ENCODE assay signal across 9 mouse cellular contexts in the genomic region with DNA sequence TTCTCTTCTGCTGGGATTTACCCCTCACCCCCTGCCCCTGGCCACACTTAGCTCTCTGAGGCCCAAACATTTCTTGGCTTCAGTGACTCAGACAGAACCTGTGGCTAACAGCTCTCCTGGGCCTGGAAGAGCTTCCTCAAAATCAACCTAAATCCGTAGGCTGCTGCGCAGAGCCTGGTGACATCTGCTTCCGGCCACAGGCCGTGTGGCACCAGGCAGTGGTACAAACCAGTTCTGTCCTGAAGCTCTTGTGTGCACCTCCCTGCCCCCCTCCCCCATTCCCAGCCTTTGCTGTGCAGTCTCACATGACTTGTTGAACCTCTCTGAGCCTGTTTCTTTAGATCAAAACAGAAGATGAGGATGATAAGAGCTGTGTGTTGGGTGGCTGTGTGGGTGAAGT. TPM values are rescaled to one million over a fixed set of nuclear protein-coding genes. Genes with fewer than 3 reads are reported as not detected.
DNase-seq lines count a peak whose midpoint lies in the region; TF ChIP-seq lines count a peak whose summit lies in the region.
"Had no signal": no experiment of that assay in that cellular context is flagged by ENCODE, and none has a peak within 500 bp of the region (broad histone marks: within the 10 kb centered on the region; RNA-seq: fewer than 3 reads in every experiment).

No protein-coding gene starts in this region.

- no peaks in the 10 kb centered on the region; the same call in 1 of the 2 replicates for H3K36me3 ChIP-seq in macrophage (ENCODE audit: inconsistent target)

- peak overlapping the region; percentile 83 for H3K4me3 ChIP-seq in bone marrow macrophage, adult 2 months (ENCODE audit: insufficient read depth, low read length)
- H3K4me3 ChIP-seq in macrophage (ENCODE audit: inconsistent target): peak overlapping the region; percentile 92
- H3K4me3 ChIP-seq: heart, adult 2 months had no signal

- peak overlapping the region; percentile 93 for H3K27ac ChIP-seq in bone marrow macrophage, adult 2 months (ENCODE audit: insufficient read depth, low read depth, low read length)
- H3K27ac ChIP-seq in macrophage: peak overlapping the region; percentile 100
- H3K27ac ChIP-seq: heart, adult 2 months had no signal

- no peak for TF ChIP-seq POLR2A in bone marrow macrophage, adult 2 months (IDR thresholded peaks at IDR 0.05; ENCODE audit: borderline replicate concordance, low read depth, low read length)

- peak; percentile 47 for DNase-seq in layer of hippocampus, adult 11-12 months (ENCODE audit: low spot score)
- no peak for DNase-seq in layer of hippocampus, postnatal 36 days
- DNase-seq in thymus, postnatal 10 days (ENCODE audit: low spot score in 2 of 2): peak; percentile 73 to 80
- DNase-seq in layer of hippocampus, postnatal 10 days (ENCODE audit: low spot score in 2 of 2): no peak
- no peak for DNase-seq in kidney, adult 8-10 months
- no peak for DNase-seq in cerebellum, adult 11-12 months

- peaks cover 37% of the 10 kb centered on the region for H3K4me1 ChIP-seq in bone marrow macrophage, adult 2 months (ENCODE audit: control insufficient read depth, insufficient read depth, low read length)

- TF ChIP-seq CTCF in bone marrow macrophage, adult 2 months (IDR thresholded peaks at IDR 0.05; ENCODE audit: low read depth, low read length): no peak

- 0% methylated on average over 4 of the region's 4 CpGs for WGBS in macrophage (ENCODE audit: missing documents)

- H3K79me2 ChIP-seq in macrophage (ENCODE audit: inconsistent target): peaks cover 60% of the 10 kb centered on the region

RNA-seq across cellular contexts. Expression of gene Laptm5, which starts 1.1 kb away (rescaled TPM):
- 10 to 100 TPM; 30.3 to 31.0 TPM for total RNA-seq in layer of hippocampus, postnatal 36 days (2021)
- 1,649 and 1,910 TPM in 2 replicates for polyA plus RNA-seq in bone marrow macrophage, adult 2 months (2012; ENCODE audit: insufficient read depth, insufficient read length, missing spikeins)
- 100 to 1,000 TPM in 20 of 26 experiments, 10 to 100 TPM in 6; 40.7 to 813 (median 353) TPM for total RNA-seq in macrophage (2018; cell fraction: chromatin; rRNA removed)
- total RNA-seq in macrophage (2018; cell fraction: cytosol; rRNA removed): 1,000 to 10,000 TPM in 25 of 26 experiments, 100 to 1,000 TPM in 1; 986 to 2,150 (median 1,338) TPM
- total RNA-seq in macrophage (2018; cell fraction: nucleus; rRNA removed): 1,000 to 10,000 TPM in 13 of 26 experiments, 100 to 1,000 TPM in 13; 156 to 1,616 (median 999) TPM
- polyA plus RNA-seq in macrophage (2018): 1,448 to 1,968 TPM (median 1,759 TPM) in 3 replicates
- total RNA-seq in layer of hippocampus, postnatal 10 days (2021): 10 to 100 TPM; 27.5 to 28.1 TPM

RNA-seq across cellular contexts. Expression of gene Matn1, which starts 30.2 kb away (rescaled TPM):
- total RNA-seq in layer of hippocampus, postnatal 36 days (2021): 1 to 10 TPM; 1.4 to 1.5 TPM
- 0.46 TPM in 1 of 2 replicates, not detected in the other for polyA plus RNA-seq in bone marrow macrophage, adult 2 months (2012; ENCODE audit: insufficient read depth, insufficient read length, missing spikeins)
- 1 to 10 TPM in 6 of 26 experiments, under 1 TPM in 10, not detected in 10; 0.32 to 1.6 (median 0.79) TPM for total RNA-seq in macrophage (2018; cell fraction: chromatin; rRNA removed)
- under 1 TPM in 24 of 26 experiments, not detected in 2; 0.11 to 0.59 (median 0.26) TPM for total RNA-seq in macrophage (2018; cell fraction: cytosol; rRNA removed)
- total RNA-seq in macrophage (2018; cell fraction: nucleus; rRNA removed): under 1 TPM in 15 of 26 experiments, not detected in 11; 0.27 to 0.96 (median 0.48) TPM
- polyA plus RNA-seq in macrophage (2018): 0.07 to 0.80 TPM (median 0.16 TPM) in 3 replicates
- under 1 TPM; 0.64 to 0.91 TPM for total RNA-seq in layer of hippocampus, postnatal 10 days (2021)
- total RNA-seq: heart, adult 2 months had no signal

Comparison
In these comparisons a context has a peak if more than half of its experiments do, and no peak if none do; other contexts are left out.
1. DNase-seq: peak in layer of hippocampus, adult 11-12 months (single experiment) and thymus, postnatal 10 days (2 of 2); none in layer of hippocampus, postnatal 36 days (0 of 2), layer of hippocampus, postnatal 10 days (0 of 2), kidney, adult 8-10 months (0 of 2) and cerebellum, adult 11-12 months (single experiment).